Mouse (Mus musculus) MEL-GATA-1-ER (cell line): Measurements from ENCODE around the gene Pou3f4.

Experiments
- DNase-seq: peaks from one replicate; pipeline ENCODE4 v3.0.0-alpha.2; 2012; ENCODE audit warnings: low read depth; ENCODE audit errors: extremely low read depth

Gene Pou3f4

DNA sequence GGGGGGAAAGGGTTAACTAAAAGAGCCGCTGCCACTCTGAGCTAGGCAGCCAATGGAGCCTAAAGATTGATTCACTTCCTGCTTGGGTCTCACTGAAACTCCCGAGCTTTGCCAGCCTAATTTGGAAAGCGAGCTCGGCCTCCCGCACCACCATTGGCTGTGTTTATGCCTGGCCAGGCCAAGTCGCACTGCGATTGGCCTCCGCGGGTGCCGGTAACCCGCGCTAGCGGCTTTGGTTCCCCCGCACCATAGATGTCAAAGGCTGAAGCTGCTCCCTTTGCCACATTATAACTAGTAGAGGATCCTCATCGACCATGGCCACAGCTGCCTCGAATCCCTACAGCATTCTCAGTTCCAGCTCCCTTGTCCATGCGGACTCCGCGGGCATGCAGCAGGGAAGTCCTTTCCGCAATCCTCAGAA lies at the start of gene Pou3f4:
Pou3f4 (plus strand) TSS at position 130 of the 421 bp plus-strand sequence.
- no peak for DNase-seq

DNA sequence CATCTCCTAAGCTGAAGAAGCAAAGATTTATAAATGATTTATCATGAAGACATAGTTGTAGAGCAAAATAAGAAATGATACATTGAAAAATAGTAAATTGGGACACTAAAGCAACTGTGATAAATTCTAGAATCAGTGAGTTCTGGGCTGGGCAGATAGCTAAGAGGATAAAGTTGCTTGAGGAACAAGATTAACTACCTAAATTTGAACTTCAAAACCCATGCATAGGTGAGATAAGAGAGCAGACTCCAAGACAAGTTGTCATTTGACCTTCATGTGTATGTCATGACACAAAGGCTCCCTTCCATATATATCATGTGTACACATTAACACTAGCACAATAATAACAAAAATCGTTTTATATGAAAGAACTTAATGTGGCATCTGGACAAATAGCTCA lies 48.1 kb upstream of the Pou3f4 start:
- DNase-seq = no peak

DNA sequence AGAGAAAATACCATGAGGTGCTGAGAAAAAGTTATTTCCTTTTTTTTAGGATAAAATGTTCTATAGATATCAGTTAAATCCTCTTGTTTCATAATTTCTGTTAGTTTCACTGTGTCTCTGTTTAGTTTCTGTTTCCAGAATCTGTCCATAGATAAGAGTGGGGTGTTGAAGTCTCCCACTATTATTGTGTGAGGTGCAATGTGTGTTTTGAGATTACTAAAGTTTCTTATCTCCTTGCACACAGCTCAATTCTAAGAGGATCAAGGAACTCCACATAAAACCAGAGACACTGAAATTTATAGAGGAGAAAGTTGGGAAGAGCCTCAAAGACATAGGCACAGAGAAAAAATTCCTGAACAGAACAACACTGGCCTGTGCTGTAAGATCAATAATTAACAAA lies 39.3 kb upstream of the Pou3f4 start:
- DNase-seq = peak; percentile 7

DNA sequence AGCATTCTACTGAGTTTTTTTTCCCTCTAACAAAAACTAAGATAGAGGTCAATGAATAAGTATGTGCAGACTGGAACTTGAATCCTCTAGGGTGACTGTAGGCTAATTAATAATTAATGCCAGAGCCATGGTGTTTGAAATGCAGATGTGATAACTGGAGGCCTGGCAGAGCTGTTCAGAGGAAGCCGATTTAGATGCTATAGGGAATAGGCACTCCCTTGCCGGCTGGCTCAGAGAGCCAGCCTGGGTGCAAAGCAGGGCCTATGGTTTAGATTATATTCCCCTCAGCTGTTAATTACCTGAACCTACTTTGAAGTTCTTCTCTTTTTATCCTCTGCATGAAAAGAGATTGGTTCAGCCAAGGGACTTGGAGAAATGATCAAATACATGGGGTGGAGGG lies 11.6 kb upstream of the Pou3f4 start:
- DNase-seq = no peak

DNA sequence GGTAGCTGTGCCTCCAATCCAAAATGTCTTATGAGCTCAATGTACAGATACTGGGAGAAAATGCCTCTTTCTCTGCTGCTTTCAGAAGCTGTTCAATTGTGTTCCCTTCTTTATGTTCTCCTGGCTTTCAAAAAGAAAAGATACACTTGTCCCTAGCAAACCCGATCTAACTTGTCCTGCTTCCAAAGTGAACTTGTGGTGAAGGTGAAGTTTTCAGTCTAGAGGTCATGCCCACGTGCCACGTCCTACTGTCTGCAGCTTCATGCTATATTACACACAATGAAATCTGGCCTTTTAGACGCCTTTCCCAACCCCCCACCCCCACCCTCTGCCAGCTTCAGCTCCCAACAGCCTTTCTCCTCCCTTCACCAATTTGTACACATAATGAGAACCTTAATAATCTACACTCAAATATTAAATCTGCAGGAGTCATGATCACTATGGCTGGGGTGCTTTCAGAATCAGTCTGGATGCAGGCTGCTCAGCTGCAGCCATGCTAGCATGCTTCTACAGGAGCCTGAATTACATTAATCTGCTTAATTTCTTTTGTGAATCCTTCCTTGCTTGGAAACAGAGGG lies 4.0 kb upstream of the Pou3f4 start:
- DNase-seq = no peak

DNA sequence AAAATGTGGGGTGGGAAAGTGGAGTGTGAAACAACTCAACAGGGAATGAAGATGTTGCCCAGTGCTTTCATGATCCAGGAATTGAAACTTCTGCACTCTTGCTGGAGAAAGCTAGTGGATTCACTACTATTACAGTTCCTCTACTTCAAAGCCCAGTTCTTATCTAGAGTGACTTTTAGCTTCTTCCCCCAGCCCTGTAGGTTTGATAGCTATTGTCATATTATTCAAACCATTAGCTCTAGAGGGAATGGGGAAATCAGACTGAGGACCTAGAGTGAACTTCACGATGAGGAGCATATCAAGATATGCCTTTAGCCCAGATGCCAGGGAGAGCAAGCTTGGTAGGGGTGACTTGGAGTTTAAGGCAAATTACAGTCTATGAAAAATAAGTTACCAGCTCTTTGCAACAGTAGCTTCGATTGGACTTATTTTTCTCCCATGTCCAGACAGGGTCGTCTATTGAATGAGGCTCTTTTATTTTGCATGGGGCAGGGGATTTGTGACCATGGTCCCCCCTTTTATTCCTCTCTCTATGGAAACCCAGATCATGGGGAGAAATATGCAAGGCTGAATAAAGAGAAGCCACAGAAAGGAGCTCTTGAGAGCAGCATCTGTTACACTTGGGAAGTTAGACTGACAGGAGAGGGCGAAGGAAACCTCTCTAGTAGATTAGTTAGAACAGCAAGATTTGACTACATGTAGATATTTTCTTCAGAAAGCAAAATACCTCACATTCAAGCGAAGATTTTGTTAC lies 3.1 kb upstream of the Pou3f4 start:
- DNase-seq = no peak

DNA sequence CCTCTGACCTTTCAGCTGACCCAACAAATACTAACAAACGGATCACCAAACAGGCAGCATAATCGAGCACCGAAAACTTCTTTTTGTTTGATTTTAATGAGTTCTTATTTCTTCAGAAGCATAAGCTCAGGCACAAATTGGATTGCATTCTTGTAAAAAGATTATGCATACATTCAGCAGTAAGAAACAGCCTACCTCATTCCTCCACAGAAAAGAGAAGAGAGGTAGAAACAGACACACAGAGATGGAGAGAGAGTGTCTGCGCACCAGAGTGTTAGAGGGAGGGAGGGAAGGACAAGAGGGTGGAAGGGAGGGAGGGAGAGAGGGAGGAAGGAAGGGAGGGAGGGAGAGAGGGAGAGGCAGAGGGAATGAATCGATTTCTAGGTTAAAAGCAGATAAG lies 2.0 kb upstream of the Pou3f4 start:
- no peak for DNase-seq

DNA sequence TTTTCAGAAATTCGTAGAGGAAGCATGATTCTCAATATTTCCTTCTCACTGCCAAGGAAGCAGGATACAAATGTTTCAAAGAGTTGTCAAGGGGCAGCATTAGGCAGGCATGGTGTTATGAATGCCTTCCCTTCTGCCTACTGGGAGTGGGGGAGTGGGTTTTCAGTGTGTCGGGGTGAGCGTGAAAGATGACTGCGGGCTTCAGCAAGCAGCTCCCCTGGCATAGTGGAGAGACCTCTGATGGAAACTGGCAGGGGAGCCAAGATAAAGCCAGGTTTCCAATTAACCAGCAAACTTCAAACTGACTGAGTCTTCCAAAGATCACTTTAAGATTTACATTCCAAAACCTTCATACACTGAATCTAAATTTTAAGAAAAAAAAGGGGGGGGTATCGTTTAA lies 679 bp upstream of the Pou3f4 start:
- no peak for DNase-seq

DNA sequence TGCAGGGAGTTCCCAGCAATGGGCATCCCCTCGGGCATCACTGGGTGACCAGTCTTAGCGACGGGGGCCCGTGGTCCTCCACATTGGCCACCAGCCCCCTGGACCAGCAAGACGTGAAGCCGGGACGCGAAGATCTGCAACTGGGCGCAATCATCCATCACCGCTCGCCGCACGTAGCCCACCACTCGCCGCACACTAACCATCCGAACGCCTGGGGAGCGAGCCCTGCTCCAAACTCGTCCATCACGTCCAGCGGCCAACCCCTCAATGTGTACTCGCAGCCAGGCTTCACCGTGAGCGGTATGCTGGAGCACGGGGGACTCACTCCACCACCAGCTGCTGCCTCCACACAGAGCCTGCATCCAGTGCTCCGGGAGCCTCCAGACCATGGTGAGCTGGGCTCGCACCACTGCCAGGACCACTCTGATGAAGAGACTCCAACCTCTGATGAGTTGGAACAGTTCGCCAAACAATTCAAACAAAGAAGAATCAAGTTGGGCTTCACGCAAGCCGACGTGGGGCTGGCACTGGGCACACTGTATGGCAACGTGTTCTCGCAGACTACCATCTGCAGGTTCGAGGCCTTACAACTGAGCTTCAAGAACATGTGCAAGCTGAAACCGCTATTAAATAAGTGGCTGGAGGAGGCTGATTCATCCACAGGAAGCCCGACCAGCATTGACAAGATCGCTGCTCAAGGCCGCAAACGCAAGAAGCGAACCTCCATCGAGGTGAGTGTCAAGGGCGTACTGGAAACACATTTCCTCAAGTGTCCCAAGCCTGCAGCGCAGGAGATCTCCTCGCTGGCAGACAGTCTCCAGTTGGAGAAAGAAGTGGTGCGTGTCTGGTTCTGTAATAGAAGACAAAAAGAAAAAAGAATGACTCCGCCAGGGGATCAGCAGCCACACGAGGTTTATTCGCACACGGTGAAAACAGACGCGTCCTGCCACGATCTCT lies 790 bp downstream of the Pou3f4 start:
- DNase-seq = no peak

DNA sequence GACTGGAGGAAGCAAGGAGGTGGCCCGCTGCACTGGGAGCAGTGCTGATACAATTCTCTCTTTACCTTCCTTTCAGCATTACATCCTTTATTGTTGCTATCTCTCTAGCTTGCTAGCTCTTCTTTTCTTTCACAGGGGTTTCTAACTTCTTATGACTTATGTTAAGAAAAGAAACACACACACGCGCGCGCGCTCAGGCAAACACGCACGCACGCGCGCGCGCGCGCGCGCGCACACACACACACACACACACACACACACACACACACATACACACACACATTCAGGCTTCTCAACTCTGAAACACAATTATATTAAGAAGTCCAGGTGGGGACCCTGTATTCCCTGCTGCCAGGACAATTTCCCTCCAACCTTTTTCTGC lies 1.5 kb downstream of the Pou3f4 start:
- DNase-seq = no peak

DNA sequence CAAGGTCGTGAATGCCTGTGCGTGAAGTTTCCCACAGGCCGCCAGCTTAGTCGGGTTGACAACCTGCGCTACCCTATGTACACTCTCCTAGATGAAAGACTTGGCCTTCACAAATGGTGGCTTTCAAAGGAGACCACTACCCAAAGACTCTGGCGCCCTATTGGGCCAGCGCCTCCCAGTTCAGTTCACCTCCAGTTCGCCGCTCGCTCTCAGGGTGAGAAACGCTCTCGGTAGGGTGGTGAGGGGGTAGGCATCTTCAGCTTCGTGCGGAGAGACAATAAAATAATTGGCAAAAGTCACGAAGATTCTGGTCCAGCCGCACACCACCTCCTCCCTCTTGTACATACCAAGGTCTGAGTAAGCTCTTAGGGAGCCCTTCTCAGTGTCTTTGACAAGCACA lies 2.5 kb downstream of the Pou3f4 start:
- DNase-seq = no peak

DNA sequence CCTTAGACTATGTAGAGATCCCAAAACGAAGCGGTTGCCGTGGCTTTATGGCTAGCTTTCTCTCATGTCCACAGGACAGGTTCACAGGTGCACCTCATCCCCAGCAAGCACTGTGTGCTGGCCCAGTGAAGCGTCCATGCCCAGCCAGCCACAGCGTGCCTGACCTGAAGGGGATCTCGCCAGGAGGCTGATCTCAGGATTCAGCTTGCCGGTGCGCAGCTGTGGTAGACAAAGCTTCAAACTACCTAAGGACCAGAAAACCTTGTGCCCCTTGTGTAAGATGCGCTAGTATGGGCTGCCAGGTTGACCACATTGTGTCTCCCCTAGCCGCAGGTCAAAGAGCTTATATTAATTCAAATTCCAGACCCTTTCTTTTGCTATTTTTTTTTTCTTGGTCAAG lies 3.1 kb downstream of the Pou3f4 start:
- no peak for DNase-seq

DNA sequence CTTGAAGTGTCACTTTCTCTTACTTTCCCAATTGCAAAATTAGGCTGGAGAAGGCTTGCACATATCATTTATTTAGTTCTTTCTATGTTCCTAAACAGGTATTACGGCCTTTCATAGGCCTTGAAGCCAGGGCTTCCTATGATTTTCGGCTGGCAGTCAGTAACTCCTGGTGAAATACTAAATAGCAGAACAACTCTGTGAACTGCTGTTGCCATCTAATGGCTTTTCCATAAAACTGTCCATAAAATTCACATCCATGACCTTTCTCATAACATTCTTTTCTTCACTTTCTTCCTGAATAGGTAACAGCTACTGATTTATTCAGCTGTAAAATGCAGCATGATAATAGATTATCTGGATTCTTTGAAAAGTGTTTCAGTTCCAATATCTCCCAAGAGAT lies 23.4 kb downstream of the Pou3f4 start:
- no peak for DNase-seq

DNA sequence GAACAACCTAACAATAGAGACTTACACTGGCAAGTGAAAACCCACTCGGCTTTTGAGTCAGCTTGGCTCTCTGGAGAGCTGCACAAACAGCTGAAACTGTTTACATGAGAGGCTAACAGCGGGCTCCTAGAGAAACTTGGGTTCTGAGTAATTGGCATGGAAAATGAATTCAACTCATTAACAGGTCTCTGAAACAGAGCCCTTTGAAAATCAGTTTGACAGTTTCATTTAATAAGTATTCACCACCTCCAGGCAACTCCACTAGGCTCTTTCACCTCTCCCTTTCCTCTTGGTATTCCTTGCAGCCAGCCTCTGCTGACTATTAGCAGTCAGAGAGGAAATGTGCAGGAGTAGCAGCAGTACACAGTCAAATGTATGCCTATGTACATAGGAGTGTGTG lies 37.2 kb downstream of the Pou3f4 start:
- no peak for DNase-seq
